ENCODE assay signal across 13 mouse cellular contexts in the genomic region with DNA sequence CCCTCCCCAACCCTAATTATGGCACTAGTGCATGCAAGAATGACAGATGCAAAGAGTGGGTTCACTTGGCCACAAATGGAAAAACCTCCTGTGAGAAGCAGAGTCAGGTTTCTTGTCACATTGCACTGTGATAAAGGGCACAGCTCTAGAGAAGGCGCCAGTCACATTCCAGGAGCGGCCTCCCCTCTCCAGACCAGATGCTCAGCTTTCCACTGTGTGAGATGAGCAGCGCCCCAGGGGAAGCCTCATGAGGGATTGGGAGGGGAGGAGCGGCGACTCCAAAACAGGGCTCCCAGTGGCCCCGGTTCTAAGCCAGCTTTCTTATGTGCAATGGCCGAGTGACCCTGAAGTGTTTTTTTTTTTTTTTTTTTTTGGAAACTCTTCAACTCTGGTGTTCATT. TPM values are rescaled to one million over a fixed set of nuclear protein-coding genes. Genes with fewer than 3 reads are reported as not detected.
A peak's percentile ranks its signal among the peaks of the same experiment; 100 is the strongest.
DNase-seq lines count a peak whose midpoint lies in the region; ATAC-seq and TF ChIP-seq lines count a peak whose summit lies in the region.
"Had no signal": no experiment of that assay in that cellular context is flagged by ENCODE, and none has a peak within 500 bp of the region (broad histone marks: within the 10 kb centered on the region; RNA-seq: fewer than 3 reads in every experiment).

No protein-coding gene starts in this region.

- no peak for TF ChIP-seq CTCF in lung, embryonic 14.5 days (IDR thresholded peaks at IDR 0.05; ENCODE audit: low read depth)

- no peak overlapping the region for H3K27ac ChIP-seq in heart, embryonic 12.5 days (ENCODE audit: poor library complexity, severe bottlenecking)
- H3K27ac ChIP-seq in lung, embryonic 14.5 days (ENCODE audit: low read depth): no peak overlapping the region
- H3K27ac ChIP-seq in embryonic facial prominence, embryonic 10.5 days (replicated peaks): no peak overlapping the region
- no peak overlapping the region for H3K27ac ChIP-seq in neural tube, embryonic 11.5 days (ENCODE audit: low read depth, low read length)

- no peak for DNase-seq in heart, adult 18-20 months
- DNase-seq in lung, embryonic 14.5 days: peak; percentile 21
- no peak for DNase-seq in lung, adult 18-20 months
- DNase-seq in embryonic facial prominence, embryonic 10.5 days (ENCODE audit: low spot score): peak; percentile 66
- DNase-seq in neural tube, embryonic 11.5 days (ENCODE audit: low spot score): peak; percentile 51
- DNase-seq in frontal cortex, postnatal 10 days (ENCODE audit: low spot score in 2 of 2): no peak
- no peak for DNase-seq in adipocyte (ENCODE audit: low spot score)
- DNase-seq: cerebellum, adult 9-11 months; thymus, postnatal 25 days had no signal

- peak overlapping the region; percentile 48 for H3K4me2 ChIP-seq in heart, embryonic 12.5 days
- H3K4me2 ChIP-seq in lung, embryonic 14.5 days: no peak overlapping the region
- no peak overlapping the region for H3K4me2 ChIP-seq in neural tube, embryonic 11.5 days (ENCODE audit: low read depth)

- H3K4me1 ChIP-seq in heart, embryonic 12.5 days (replicated peaks): peaks cover 9% of the 10 kb centered on the region
- H3K4me1 ChIP-seq in lung, embryonic 14.5 days (ENCODE audit: insufficient read depth): no peaks in the 10 kb centered on the region
- peaks cover 14% of the 10 kb centered on the region for H3K4me1 ChIP-seq in embryonic facial prominence, embryonic 10.5 days
- H3K4me1 ChIP-seq in neural tube, embryonic 11.5 days (ENCODE audit: control insufficient read depth, insufficient read depth, low read length): no peaks in the 10 kb centered on the region

- peak; percentile 69; the same call in 1 of the 2 replicates for ATAC-seq in heart, embryonic 12.5 days (ENCODE audit: insufficient number of reproducible peaks, low FRiP score)
- peak; percentile 14; the same call in 1 of the 2 replicates for ATAC-seq in lung, embryonic 14.5 days (ENCODE audit: insufficient read depth)
- ATAC-seq in neural tube, embryonic 11.5 days (ENCODE audit: insufficient read depth, low FRiP score, low TSS enrichment): no peak
- ATAC-seq: intestine, embryonic 16.5 days; Patski had no signal

- H3K9ac ChIP-seq in heart, embryonic 12.5 days: no peak overlapping the region
- H3K9ac ChIP-seq in lung, embryonic 14.5 days: no peak overlapping the region
- H3K9ac ChIP-seq in neural tube, embryonic 11.5 days (ENCODE audit: low read length): no peak overlapping the region

- no peaks in the 10 kb centered on the region for H3K9me3 ChIP-seq in heart, embryonic 12.5 days (replicated peaks)
- H3K9me3 ChIP-seq in lung, embryonic 14.5 days (ENCODE audit: low read depth, low read length): no peaks in the 10 kb centered on the region
- no peaks in the 10 kb centered on the region for H3K9me3 ChIP-seq in embryonic facial prominence, embryonic 10.5 days
- no peaks in the 10 kb centered on the region for H3K9me3 ChIP-seq in neural tube, embryonic 11.5 days (ENCODE audit: control insufficient read depth, low read length)

- WGBS in heart, embryonic 12.5 days: 8% methylated on average over 7 of the region's 7 CpGs
- WGBS in lung, embryonic 14.5 days: 4% methylated on average over 7 of the region's 7 CpGs
- 1% methylated on average over 7 of the region's 7 CpGs for WGBS in embryonic facial prominence, embryonic 10.5 days
- 16% methylated on average over 7 of the region's 7 CpGs for WGBS in neural tube, embryonic 11.5 days

- no peaks in the 10 kb centered on the region for H3K27me3 ChIP-seq in heart, embryonic 12.5 days (replicated peaks)
- no peaks in the 10 kb centered on the region for H3K27me3 ChIP-seq in lung, embryonic 14.5 days (ENCODE audit: insufficient read depth, low read length)
- H3K27me3 ChIP-seq in embryonic facial prominence, embryonic 10.5 days (replicated peaks; ENCODE audit: low read depth, poor library complexity, severe bottlenecking): no peaks in the 10 kb centered on the region
- H3K27me3 ChIP-seq in neural tube, embryonic 11.5 days (ENCODE audit: control insufficient read depth, insufficient read depth, low read length): no peaks in the 10 kb centered on the region

- H3K36me3 ChIP-seq in heart, embryonic 12.5 days: no peaks in the 10 kb centered on the region
- no peaks in the 10 kb centered on the region for H3K36me3 ChIP-seq in lung, embryonic 14.5 days (ENCODE audit: insufficient read depth)
- no peaks in the 10 kb centered on the region for H3K36me3 ChIP-seq in embryonic facial prominence, embryonic 10.5 days (replicated peaks)
- no peaks in the 10 kb centered on the region for H3K36me3 ChIP-seq in neural tube, embryonic 11.5 days (ENCODE audit: control insufficient read depth, insufficient read depth, low read length)

- H3K4me3 ChIP-seq in heart, embryonic 12.5 days: no peak overlapping the region
- H3K4me3 ChIP-seq in lung, embryonic 14.5 days (ENCODE audit: low read depth, low read length): no peak overlapping the region
- no peak overlapping the region for H3K4me3 ChIP-seq in embryonic facial prominence, embryonic 10.5 days
- H3K4me3 ChIP-seq in neural tube, embryonic 11.5 days (ENCODE audit: low read depth, low read length): no peak overlapping the region

RNA-seq across cellular contexts. Expression of a gene that starts 11.5 kb away (rescaled TPM):
- polyA plus RNA-seq in heart, embryonic 12.5 days (2016; fragmentation: Nextera tagmentation; extraction: Ambion mirVana): 0.11 TPM in 1 of 2 replicates, not detected in the other
- under 1 TPM; 0.17 to 0.51 TPM for total RNA-seq in heart, adult 18-20 months (2021)
- polyA plus RNA-seq in lung, embryonic 14.5 days (2014; fragmentation: Nextera tagmentation; extraction: Ambion mirVana): not detected in 2 replicates
- polyA plus RNA-seq in embryonic facial prominence, embryonic 10.5 days (2016; fragmentation: Nextera tagmentation; extraction: Ambion mirVana): 0.10 and 0.12 TPM in 2 replicates
- 0.41 and 0.45 TPM in 2 replicates for polyA plus RNA-seq in neural tube, embryonic 11.5 days (2014; fragmentation: Nextera tagmentation; extraction: Ambion mirVana)
- total RNA-seq: liver, adult 2 months had no signal
- polyA plus RNA-seq: intestine, embryonic 16.5 days; liver, adult 2 months; Patski had no signal

RNA-seq across cellular contexts. Expression of a gene that starts 47.2 kb away (rescaled TPM):
- 9.2 and 10.7 TPM in 2 replicates for polyA plus RNA-seq in heart, embryonic 12.5 days (2016; fragmentation: Nextera tagmentation; extraction: Ambion mirVana)
- total RNA-seq in heart, adult 18-20 months (2021): under 1 TPM; 0.22 to 0.41 TPM
- 5.7 and 7.6 TPM in 2 replicates for polyA plus RNA-seq in lung, embryonic 14.5 days (2014; fragmentation: Nextera tagmentation; extraction: Ambion mirVana)
- polyA plus RNA-seq in embryonic facial prominence, embryonic 10.5 days (2016; fragmentation: Nextera tagmentation; extraction: Ambion mirVana): 18.8 and 21.0 TPM in 2 replicates
- polyA plus RNA-seq in neural tube, embryonic 11.5 days (2014; fragmentation: Nextera tagmentation; extraction: Ambion mirVana): 10.8 and 12.2 TPM in 2 replicates
- polyA plus RNA-seq: liver, adult 2 months; Patski had no signal

RNA-seq across cellular contexts. Expression of a gene that starts 49.3 kb away (rescaled TPM):
- polyA plus RNA-seq in heart, embryonic 12.5 days (2016; fragmentation: Nextera tagmentation; extraction: Ambion mirVana): 327 and 338 TPM in 2 replicates
- total RNA-seq in heart, adult 18-20 months (2021): 100 to 1,000 TPM; 828 to 862 TPM
- 132 and 135 TPM in 2 replicates for polyA plus RNA-seq in lung, embryonic 14.5 days (2014; fragmentation: Nextera tagmentation; extraction: Ambion mirVana)
- 142 and 149 TPM in 2 replicates for polyA plus RNA-seq in embryonic facial prominence, embryonic 10.5 days (2016; fragmentation: Nextera tagmentation; extraction: Ambion mirVana)
- polyA plus RNA-seq in neural tube, embryonic 11.5 days (2014; fragmentation: Nextera tagmentation; extraction: Ambion mirVana): 153 and 159 TPM in 2 replicates

RNA-seq across cellular contexts. Expression of a gene that starts 49.3 kb away (rescaled TPM):
- polyA plus RNA-seq in heart, embryonic 12.5 days (2016; fragmentation: Nextera tagmentation; extraction: Ambion mirVana): 291 and 297 TPM in 2 replicates
- 100 to 1,000 TPM; 473 to 499 TPM for total RNA-seq in heart, adult 18-20 months (2021)
- 660 and 695 TPM in 2 replicates for polyA plus RNA-seq in lung, embryonic 14.5 days (2014; fragmentation: Nextera tagmentation; extraction: Ambion mirVana)
- 653 and 654 TPM in 2 replicates for polyA plus RNA-seq in embryonic facial prominence, embryonic 10.5 days (2016; fragmentation: Nextera tagmentation; extraction: Ambion mirVana)
- polyA plus RNA-seq in neural tube, embryonic 11.5 days (2014; fragmentation: Nextera tagmentation; extraction: Ambion mirVana): 550 and 557 TPM in 2 replicates

Comparison
In these comparisons a context has a peak if more than half of its experiments do, and no peak if none do; other contexts are left out.
1. DNase-seq: peak in lung, embryonic 14.5 days (single experiment), embryonic facial prominence, embryonic 10.5 days (single experiment) and neural tube, embryonic 11.5 days (single experiment); none in heart, adult 18-20 months (0 of 2), lung, adult 18-20 months (0 of 2), frontal cortex, postnatal 10 days (0 of 2) and adipocyte (single experiment).